Mouse (Mus musculus): ENCODE results near the gene Gnas.
"Not testable (repeated sequence)": the region's sequence is repeated elsewhere in the genome, so short reads cannot be mapped to it uniquely, and the experiment has no call there.

The Gnas gene

DNA sequence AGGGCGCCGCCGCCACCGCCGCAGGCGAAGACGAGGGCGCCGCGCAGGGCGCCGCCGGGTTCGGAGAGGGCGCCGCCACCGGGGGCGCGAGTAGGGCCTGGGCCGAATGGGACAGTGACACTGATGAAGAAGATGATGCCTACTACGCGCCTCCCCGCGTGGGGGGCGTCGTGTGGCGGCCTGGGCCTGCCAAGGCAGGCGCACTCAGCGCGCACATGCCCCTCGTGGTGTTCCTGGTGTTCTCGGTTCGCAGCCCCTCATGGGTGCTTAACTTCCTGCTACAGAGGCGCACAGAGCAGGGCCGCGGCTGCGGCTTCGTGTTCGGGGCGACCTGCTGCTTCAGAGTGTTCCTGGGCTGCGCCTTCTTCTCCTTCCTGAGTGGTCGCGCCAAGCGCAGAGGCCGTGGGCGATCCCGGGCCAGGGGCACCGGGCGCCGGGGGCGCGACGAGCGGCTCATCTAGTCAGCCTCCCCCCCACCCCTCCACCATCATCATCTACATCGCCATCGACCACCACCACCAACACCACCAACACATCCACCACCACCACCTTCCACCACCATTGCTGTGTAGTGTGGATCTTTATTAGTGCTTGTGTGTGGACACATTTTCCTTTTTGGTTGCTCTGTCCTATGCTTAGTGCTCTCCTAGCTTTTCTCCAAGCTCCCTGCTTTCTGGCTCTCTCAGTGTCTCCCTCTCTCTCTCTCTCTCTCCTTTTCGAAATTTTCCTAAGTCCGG lies 45.0 kb downstream of the Gnas start:
- DNase-seq: peak; percentile 54

- DNase-seq: peak; percentile 83
Measured at GRCm38 (mm10) chr2:174329663-174330615, 45.8 kb downstream of the Gnas start.

- DNase-seq: peak; percentile 79
Measured at GRCm38 (mm10) chr2:174330616-174331191, 46.6 kb downstream of the Gnas start.

- no peak for DNase-seq
Measured at GRCm38 (mm10) chr2:174331282-174332030, 47.3 kb downstream of the Gnas start.

DNA sequence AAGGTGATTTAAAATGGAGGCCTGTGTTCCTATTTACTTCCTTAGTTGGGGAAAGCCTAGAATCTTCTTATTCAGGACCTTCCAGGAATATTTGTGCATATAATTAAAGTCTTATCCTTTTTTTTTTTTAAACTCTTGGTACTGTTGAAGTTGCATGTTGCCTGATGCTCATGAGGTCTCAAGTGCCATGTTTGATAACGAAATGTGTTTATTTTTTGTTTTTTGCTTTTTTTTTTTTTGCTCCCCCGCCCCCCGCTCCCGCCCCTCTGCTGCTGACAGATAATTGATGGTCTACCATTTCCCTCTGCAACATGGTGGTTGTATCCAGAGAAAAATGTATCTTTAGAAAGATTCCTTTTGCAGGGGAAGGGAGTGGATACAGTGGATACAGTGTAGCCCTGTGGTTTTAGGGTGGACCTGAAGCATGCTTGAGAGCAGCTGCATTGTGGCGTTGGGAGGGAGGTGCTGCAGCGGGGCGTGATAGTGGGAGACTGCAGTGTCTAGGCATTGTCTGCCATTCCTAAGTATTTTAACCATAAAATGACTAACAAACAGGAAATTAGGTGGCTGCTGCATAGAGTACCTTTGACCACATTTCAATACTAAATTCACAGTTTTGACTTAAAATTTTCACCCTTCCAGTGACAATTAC lies 49.2 kb downstream of the Gnas start:
- DNase-seq: no peak

- DNase-seq: no peak
Measured at GRCm38 (mm10) chr2:174334415-174334814, 50.3 kb downstream of the Gnas start.

DNA sequence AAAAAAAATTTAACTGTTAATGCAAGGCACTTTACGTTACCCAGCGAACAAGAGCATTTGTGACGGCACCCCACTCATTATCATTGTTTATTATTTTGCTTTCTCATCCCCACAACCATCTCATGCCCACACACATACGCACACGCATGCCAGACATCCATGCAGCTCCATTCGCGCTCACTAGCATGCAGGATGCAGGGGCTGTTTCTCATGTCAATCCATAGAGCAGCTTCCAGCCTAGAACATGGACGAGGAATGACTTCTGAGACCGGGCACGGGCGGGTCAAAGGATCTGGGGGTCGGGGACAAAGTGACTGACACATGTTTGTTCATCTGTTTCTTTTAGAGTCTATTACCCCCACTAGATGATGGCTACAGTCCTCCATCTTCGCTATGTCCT lies 53.2 kb downstream of the Gnas start:
- no peak for DNase-seq

GRCm38 (mm10) chr2:174339701-174340100 lies 55.6 kb downstream of the Gnas start:
- DNase-seq: no peak

DNA sequence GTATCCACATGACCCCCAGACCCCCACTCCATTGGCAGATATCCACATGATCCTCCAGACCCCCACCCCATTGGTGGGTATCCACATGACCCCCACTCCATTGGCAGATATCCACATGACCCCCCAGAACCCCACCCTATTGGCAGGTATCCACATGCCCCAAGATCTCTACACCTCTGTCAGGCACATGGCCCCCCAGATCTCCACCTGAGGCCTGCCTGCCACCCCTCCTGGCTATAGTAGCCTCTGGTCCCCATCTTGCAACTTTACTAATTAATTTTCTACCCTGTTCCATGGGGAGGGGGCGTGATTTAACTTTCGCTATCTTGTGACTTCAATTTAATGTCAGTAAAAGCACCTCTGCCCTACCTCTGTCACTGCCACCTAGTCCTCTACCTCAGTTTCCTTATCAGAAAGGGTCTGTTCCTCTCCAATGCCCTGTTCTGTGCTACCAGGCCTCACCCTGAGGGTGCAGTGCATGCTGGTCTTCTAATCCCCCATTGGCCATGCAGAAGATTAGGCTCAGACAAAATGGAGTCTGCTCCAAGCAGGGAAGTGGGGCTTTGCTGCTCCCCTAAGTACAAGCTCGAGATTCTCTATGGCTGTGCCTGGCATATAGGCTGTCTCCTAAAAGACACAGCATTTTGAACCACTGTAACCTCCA lies 56.2 kb downstream of the Gnas start:
- DNase-seq: no peak

DNA sequence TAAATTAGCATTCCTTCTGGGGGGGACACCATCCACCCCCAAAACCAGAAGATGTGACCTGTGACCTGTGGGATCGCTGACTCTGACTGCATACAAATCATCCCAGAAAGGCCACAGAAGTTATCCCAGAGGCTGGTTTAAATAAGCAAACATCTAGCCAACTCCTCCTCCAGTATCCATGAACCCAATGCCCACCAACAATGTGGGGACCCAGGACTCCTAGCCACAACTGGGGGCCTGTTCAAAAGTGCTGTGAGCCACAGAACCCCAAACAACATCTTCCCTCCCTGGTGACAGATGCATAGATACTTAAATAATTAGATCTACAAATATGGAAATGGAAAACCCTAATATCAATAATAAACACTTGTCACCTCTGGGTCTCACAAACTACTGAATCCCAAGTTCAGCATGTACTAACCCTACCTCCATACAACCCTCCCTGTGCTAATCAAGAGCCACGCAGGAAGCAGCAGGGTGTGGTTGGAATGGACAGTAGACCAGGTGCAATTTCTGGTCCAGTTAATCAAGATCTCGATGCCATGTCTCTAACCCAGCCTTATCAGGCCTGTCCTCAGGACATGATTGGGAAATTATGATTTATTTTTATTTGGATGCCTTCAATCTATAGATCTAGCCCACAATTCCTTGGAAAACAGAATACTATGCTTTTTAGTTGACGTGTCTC lies 56.9 kb downstream of the Gnas start:
- DNase-seq: no peak

GRCm38 (mm10) chr2:174342793-174343400 lies 58.8 kb downstream of the Gnas start:
- DNase-seq: no peak

DNA sequence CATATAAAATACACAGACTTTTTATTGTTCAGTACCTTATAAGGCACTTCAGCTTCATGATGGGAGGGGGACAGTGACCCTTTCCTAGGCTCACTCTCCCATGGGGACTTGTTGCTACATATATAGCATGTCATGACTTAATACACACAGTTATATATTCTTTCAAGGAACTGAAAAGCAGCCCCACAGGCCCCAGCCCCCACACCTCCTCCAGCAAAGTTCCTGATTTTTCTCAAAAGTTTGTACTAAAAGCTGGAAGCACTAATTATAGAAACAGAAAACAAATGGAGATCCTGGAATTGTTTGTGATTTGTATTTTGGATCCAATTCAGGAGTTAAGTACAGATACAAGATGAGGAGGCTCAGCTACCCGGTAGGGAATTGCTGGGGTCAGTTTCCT lies 59.4 kb downstream of the Gnas start:
- DNase-seq: no peak

DNA sequence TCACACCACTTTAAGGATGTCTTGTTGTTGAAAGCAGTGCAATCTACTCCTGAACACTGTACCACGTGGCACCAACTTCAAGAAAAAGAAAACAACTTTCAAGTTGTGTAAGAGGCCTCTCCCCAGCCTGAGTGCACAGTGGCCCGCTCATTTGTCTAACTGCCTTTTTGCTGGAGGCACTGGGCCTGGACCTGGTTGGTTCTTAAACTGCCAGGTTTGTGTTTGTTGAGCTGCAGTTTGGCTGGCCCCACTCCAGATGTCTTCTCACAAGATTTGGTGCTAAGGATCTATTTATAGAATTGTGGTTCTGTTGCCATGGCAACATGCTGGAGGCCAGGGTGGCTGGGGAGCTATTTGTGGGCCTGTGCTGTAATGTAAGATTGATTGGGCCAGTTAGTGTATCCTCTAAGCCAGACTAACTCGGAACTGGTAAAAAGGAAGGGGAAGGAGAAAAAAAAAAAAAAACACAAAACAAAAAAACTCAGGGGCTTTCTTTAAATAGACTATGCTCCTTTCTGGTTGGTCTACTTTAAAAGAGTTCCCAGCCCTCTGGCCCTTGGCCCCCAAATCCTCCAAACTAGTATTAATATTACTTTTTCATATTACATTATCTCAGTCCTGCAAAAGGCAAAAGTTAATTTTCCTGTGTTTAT lies 60.0 kb downstream of the Gnas start:
- DNase-seq: peak; percentile 53

DNA sequence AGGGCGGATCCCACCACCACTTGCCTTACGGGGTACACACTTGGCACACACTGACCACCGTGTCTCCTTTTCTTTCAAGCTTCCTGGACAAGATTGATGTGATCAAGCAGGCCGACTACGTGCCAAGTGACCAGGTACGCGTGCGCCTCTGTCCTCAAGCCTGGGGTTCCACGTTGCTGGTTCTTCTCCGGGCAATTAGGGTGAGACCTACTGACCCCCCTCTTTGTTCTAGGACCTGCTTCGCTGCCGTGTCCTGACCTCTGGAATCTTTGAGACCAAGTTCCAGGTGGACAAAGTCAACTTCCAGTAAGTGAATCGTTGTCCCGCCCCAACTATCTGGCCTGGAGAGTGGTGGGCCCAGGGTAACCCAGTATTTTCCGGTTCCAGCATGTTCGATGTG lies 60.9 kb downstream of the Gnas start:
- no peak for DNase-seq

- DNase-seq: no peak
Measured at GRCm38 (mm10) chr2:174346612-174346998, 62.5 kb downstream of the Gnas start, which contains the start of gene Gm20721. Gm20721 (minus strand) TSS chr2:174346712.

GRCm38 (mm10) chr2:174346999-174347668 lies 63.0 kb downstream of the Gnas start:
- DNase-seq: not testable (repeated sequence)

- DNase-seq: no peak
Measured at GRCm38 (mm10) chr2:174358516-174358915, 74.4 kb downstream of the Gnas start.

DNA sequence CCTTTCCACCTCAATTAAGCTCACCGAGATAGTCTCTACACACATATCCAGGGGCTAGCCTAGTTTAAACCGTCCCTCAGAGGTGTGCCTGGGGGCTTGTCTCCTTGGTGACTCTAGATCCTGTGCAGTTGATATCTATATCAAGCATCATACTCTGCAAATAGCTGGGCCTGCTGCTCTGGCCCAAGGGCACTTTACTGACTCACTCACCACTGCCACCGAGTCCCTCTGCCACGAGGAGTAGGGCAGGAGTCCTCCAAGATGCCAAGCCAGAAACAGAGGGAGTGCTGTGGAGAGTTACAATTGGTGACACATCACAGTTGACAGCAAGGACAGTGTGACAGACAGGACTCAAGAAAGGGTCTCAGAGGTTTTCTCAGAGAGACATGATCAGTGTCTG lies 75.5 kb downstream of the Gnas start:
- no peak for DNase-seq

- DNase-seq: no peak
Measured at GRCm38 (mm10) chr2:174366571-174366970, 82.5 kb downstream of the Gnas start.

All from liver (tissue).